Mouse (Mus musculus): ENCODE data around the gene Kctd15. TPM values are rescaled to one million over a fixed set of nuclear protein-coding genes. Genes with fewer than 3 reads are reported as not detected.

Kctd15 gene
- polyA plus RNA-seq, 1 experiment from 2014 or later = 28.9 TPM

- H3K27ac ChIP-seq = no peak overlapping the region
- WGBS = 61% methylated on average over 6 of the region's 6 CpGs
- no peak for ATAC-seq
- H3K4me1 ChIP-seq = peaks cover 24% of the 10 kb centered on the region
- no peak overlapping the region for H3K4me2 ChIP-seq
- H3K9ac ChIP-seq = no peak overlapping the region
- H3K9me3 ChIP-seq (replicated peaks) = no peaks in the 10 kb centered on the region
- H3K36me3 ChIP-seq (ENCODE audit: poor library complexity, severe bottlenecking) = no peaks in the 10 kb centered on the region
- no peaks in the 10 kb centered on the region for H3K27me3 ChIP-seq
- H3K4me3 ChIP-seq = no peak overlapping the region
Observed at GRCm38 (mm10) chr7:34610445-34610844, 46.1 kb downstream of the Kctd15 start.

GRCm38 (mm10) chr7:34607334-34607970 lies 49.1 kb downstream of the Kctd15 start:
- Histone ChIP-seq H3K4me1 (peaks cover 27% of the 10 kb centered on the region), H3K9ac (no peak overlapping the region), H3K9me3 (replicated peaks) (no peaks in the 10 kb centered on the region), H3K36me3 (ENCODE audit: poor library complexity, severe bottlenecking) (no peaks in the 10 kb centered on the region), H3K27ac (peak overlapping the region; percentile 81), H3K4me3 (no peak overlapping the region), H3K4me2 (no peak overlapping the region), H3K27me3 (no peaks in the 10 kb centered on the region)
- peak; percentile 60 for ATAC-seq
- 66% methylated on average over 5 of the region's 5 CpGs for WGBS

DNA sequence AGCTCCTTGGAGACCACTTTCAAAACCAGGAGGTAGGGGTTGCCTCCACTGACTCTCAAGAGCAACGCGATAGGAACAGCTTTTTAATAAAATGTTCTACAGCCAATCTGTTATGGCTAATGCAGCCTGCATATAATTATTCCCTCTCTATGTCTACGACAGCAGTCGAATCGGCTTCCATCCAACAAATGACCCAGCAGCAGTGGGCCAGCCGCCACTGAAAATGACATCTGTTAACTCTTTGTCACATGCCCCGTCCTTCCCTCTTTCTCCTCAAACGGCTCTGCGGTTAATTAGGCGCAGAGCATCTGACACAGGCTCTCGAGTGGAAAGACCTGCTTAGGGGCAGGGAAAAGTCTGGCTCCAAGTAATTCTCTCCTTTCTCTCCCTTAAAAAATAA lies 49.8 kb downstream of the Kctd15 start:
- Histone ChIP-seq H3K4me3 (no peak overlapping the region), H3K36me3 (ENCODE audit: poor library complexity, severe bottlenecking) (no peaks in the 10 kb centered on the region), H3K9ac (no peak overlapping the region), H3K4me1 (peaks cover 27% of the 10 kb centered on the region), H3K27ac (peak overlapping the region; percentile 81), H3K4me2 (peak overlapping the region; percentile 46), H3K27me3 (no peaks in the 10 kb centered on the region), H3K9me3 (replicated peaks) (no peaks in the 10 kb centered on the region)
- 9% methylated on average over 11 of the region's 11 CpGs for WGBS
- ATAC-seq = peak; percentile 89

- 19% methylated on average over 15 of the region's 15 CpGs for WGBS
- 0 out of 2 replicates have a peak, but pooled peaks have one; percentile 41 for ATAC-seq
- Histone ChIP-seq H3K36me3 (ENCODE audit: poor library complexity, severe bottlenecking) (no peaks in the 10 kb centered on the region), H3K4me3 (no peak overlapping the region), H3K9ac (peak overlapping the region; percentile 39), H3K4me2 (peak overlapping the region; percentile 46), H3K27ac (peak overlapping the region; percentile 81), H3K4me1 (peaks cover 27% of the 10 kb centered on the region), H3K9me3 (replicated peaks) (no peaks in the 10 kb centered on the region), H3K27me3 (no peaks in the 10 kb centered on the region)
Observed at GRCm38 (mm10) chr7:34606051-34606450, 50.5 kb downstream of the Kctd15 start.

GRCm38 (mm10) chr7:34598576-34598975 lies 58.0 kb downstream of the Kctd15 start:
- H3K9me3 ChIP-seq (replicated peaks) = no peaks in the 10 kb centered on the region
- peaks cover 29% of the 10 kb centered on the region for H3K4me1 ChIP-seq
- no peak overlapping the region for H3K27ac ChIP-seq
- no peaks in the 10 kb centered on the region for H3K36me3 ChIP-seq (ENCODE audit: poor library complexity, severe bottlenecking)
- ATAC-seq = no peak
- H3K27me3 ChIP-seq = no peaks in the 10 kb centered on the region
- WGBS = 66% methylated on average over 9 of the region's 9 CpGs
- no peak overlapping the region for H3K9ac ChIP-seq
- no peak overlapping the region for H3K4me3 ChIP-seq
- H3K4me2 ChIP-seq = no peak overlapping the region

DNA sequence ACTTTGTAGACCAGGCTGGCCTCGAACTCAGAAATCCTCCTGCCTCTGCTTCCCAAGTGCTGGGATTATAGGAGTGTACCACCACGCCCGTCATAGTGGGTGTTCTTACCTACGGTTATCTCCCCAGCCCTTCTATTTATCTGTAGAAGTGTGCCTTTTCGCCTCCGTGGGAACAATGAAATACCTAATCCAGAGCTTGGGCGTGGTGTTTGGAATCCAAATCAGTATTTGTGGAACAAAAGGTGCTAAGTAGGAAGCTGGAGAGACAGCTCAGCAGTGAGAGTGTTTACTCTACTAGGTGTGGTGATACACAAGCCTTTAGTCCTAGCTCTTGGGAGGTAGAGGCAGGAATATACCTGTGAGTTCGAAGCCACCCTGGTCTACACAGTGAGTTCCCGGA lies 58.5 kb downstream of the Kctd15 start:
- ATAC-seq = no peak
- no peak overlapping the region for H3K9ac ChIP-seq
- 91% methylated on average over 9 of the region's 9 CpGs for WGBS

DNA sequence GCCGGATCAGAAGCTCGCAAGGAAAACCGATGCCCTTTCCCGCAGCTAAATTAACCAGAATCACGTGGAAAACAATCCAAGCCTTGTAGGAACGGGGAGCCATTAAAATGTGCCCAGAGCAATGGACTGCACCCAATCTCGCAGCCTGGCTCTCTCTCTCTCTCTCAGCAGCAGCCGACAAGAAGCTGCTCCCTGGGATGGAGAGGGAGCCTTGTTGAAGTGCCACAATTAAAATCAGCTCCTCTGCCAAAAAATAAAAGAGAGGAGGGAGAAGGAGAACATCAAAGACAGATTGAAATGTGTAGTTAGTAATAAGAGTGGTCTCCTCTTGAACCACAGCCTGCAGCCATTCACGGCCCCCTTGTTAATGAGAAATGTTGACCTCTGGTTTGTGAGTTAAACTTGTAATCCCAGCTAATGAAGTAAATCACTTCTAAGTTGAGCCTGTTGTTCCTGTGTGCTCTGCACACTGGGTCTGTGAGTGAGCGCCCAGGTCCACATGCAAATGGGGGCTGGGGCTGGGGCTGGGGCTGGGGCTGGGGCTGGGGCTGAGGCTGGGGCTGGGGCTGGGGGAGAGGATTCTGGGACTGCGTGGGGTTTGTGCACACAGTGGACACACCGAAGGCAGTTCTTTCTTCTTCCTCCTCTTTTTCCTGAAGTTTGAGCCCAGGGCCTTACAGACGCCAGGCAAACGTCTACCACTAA lies 59.8 kb downstream of the Kctd15 start:
- 8% methylated on average over 14 of the region's 14 CpGs for WGBS
- Histone ChIP-seq H3K27ac (peak overlapping the region; percentile 79), H3K27me3 (no peaks in the 10 kb centered on the region), H3K9ac (no peak overlapping the region), H3K36me3 (ENCODE audit: poor library complexity, severe bottlenecking) (no peaks in the 10 kb centered on the region), H3K4me2 (peak overlapping the region; percentile 24; the same call in 1 of the 2 replicates), H3K9me3 (replicated peaks) (no peaks in the 10 kb centered on the region), H3K4me3 (no peak overlapping the region), H3K4me1 (peaks cover 29% of the 10 kb centered on the region)
- ATAC-seq = peak; percentile 74

More for the DNA sequence above, 58.5 kb downstream of the Kctd15 start:
- H3K4me2 ChIP-seq = no peak overlapping the region
- no peak overlapping the region for H3K4me3 ChIP-seq
- H3K4me1 ChIP-seq = peaks cover 29% of the 10 kb centered on the region
- no peaks in the 10 kb centered on the region for H3K27me3 ChIP-seq
- H3K27ac ChIP-seq = no peak overlapping the region
- no peaks in the 10 kb centered on the region for H3K9me3 ChIP-seq (replicated peaks)
- no peaks in the 10 kb centered on the region for H3K36me3 ChIP-seq (ENCODE audit: poor library complexity, severe bottlenecking)

DNA sequence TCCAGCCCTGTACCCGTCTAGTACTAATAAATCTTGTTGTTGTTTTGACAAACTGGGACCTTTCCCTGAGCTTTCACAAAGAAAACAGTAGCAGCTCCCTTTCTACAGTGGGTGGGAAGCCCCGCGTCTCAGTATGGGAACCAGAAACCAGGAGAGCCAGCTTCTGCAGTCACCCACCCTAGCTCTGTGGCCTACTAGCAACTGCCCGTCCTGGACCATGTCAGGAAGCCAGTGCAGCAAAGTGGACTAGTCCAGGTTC lies 61.3 kb downstream of the Kctd15 start:
- H3K4me1 ChIP-seq = peaks cover 28% of the 10 kb centered on the region
- H3K9ac ChIP-seq = no peak overlapping the region
- H3K4me2 ChIP-seq = no peak overlapping the region
- H3K27ac ChIP-seq = no peak overlapping the region
- ATAC-seq = no peak
- no peaks in the 10 kb centered on the region for H3K9me3 ChIP-seq (replicated peaks)
- 61% methylated on average over 4 of the region's 4 CpGs for WGBS
- H3K27me3 ChIP-seq = no peaks in the 10 kb centered on the region
- no peak overlapping the region for H3K4me3 ChIP-seq
- H3K36me3 ChIP-seq (ENCODE audit: poor library complexity, severe bottlenecking) = no peaks in the 10 kb centered on the region

DNA sequence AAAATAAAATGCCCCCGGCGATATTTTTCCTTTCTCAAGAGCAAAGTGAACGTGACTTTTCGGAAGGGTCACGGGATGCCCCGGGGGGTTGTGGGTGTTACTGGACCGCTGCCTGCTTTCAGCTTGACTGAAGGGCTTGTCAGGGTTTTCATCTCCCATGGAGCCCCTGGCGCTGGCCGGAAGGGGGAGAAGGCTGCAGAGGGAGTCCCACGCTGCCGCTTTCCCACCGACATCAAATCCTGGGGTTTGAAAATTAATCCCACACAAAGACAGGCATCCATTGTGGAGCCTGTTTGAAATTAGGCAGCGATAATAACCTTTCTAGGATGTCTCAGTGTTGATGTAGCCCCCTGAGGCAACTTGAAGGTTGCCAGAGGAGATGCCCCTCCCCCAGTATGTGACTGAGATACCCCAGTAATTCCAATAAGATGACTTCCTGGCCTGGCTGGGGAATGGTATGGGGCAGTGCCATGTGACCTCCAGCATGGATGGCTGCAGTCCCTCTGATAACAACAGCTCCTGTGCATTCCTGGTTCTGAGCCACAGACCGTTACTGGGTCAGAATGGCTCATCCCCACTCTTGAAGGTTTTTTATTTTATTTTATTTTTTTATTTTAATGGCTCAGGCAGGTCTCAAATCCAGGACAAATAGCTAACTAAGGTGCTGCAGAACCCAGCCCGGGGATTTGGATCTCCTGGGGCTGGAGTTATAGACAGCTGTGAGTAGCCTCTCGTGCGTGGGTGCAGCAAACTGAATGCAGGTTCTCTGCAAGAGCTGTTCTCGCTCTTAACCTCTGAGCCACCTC lies 61.8 kb downstream of the Kctd15 start:
- H3K27me3 ChIP-seq = no peaks in the 10 kb centered on the region
- H3K4me1 ChIP-seq = peaks cover 26% of the 10 kb centered on the region
- H3K27ac ChIP-seq = peak overlapping the region; percentile 65
- peak overlapping the region; percentile 43; the same call in 1 of the 2 replicates for H3K9ac ChIP-seq
- peak overlapping the region; percentile 57 for H3K4me2 ChIP-seq
- H3K36me3 ChIP-seq (ENCODE audit: poor library complexity, severe bottlenecking) = no peaks in the 10 kb centered on the region
- peak overlapping the region; percentile 27 for H3K4me3 ChIP-seq
- 21% methylated on average over 18 of the region's 18 CpGs for WGBS
- ATAC-seq = peak; percentile 22; the same call in 1 of the 2 replicates
- H3K9me3 ChIP-seq (replicated peaks) = no peaks in the 10 kb centered on the region

DNA sequence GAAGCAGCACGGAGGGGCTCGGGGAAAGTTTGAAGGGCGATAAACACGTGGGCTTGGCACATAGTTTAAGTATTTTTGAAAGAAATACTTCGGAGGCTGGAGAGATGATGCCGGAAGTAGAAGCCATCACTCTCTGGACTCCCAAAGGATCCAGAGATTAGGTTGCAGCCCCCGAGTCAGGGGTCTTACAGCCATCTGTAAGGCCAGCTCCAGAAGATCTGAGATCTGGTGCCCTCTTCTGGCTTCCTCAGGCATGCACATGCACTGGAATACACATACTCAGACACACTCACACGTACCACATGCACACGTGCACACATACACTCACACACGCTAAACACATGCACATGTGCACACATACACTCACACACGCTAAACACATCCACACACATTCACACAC lies 65.8 kb downstream of the Kctd15 start:
- 94% methylated on average over 11 of the region's 11 CpGs for WGBS
- Histone ChIP-seq H3K4me2 (no peak overlapping the region), H3K27me3 (no peaks in the 10 kb centered on the region), H3K36me3 (ENCODE audit: poor library complexity, severe bottlenecking) (no peaks in the 10 kb centered on the region), H3K9me3 (replicated peaks) (peaks cover 12% of the 10 kb centered on the region), H3K4me3 (no peak overlapping the region), H3K4me1 (peaks cover 11% of the 10 kb centered on the region), H3K9ac (no peak overlapping the region), H3K27ac (no peak overlapping the region)
- ATAC-seq = no peak

All from forebrain, embryonic 13.5 days (tissue).